Mouse (Mus musculus): Measurements from ENCODE around the gene Taar3. TPM values are rescaled to one million over a fixed set of nuclear protein-coding genes. Genes with fewer than 3 reads are reported as not detected.

Taar3 gene
- polyA plus RNA-seq (2012; fragmentation: generic; extraction: Trizol): not detected

- Histone ChIP-seq H3K36me3 (ENCODE audit: control insufficient read depth, insufficient read depth) (no peaks in the 10 kb centered on the region), H3K27me3 (ENCODE audit: control insufficient read depth, insufficient read depth, insufficient read length) (peaks cover 8% of the 10 kb centered on the region), H3K4me3 (no peak within 1 kb of the TSS), H3K4me2 (ENCODE audit: low read depth) (no peak within 1 kb of the TSS), H3K79me2 (ENCODE audit: control insufficient read depth, insufficient read depth) (no peaks in the 10 kb centered on the region), H3ac (ENCODE audit: control insufficient read depth, insufficient read length) (no peak within 1 kb of the TSS)
- TF ChIP-seq POLR2AphosphoS2 (IDR thresholded peaks at IDR 0.05; ENCODE audit: insufficient read length, low read depth) (no peak), SRF (IDR thresholded peaks at IDR 0.05; ENCODE audit: control insufficient read depth, insufficient read length, low read depth) (no peak), MYOD1 (IDR thresholded peaks at IDR 0.05; ENCODE audit: control insufficient read depth in 1 of 3, insufficient read length in 2 of 3, low read depth in 2 of 3) (no peak), TCF3 (IDR thresholded peaks at IDR 0.05; ENCODE audit: insufficient read length, low read depth) (no peak), USF1 (IDR thresholded peaks at IDR 0.05; ENCODE audit: low read depth) (no peak), MYOG (IDR thresholded peaks at IDR 0.05; ENCODE audit: control insufficient read depth in 1 of 3, insufficient read depth in 1 of 3, insufficient read length in 2 of 3, low read depth in 2 of 3) (no peak), E2F4 (IDR thresholded peaks at IDR 0.05; ENCODE audit: insufficient read depth) (no peak), POLR2A (IDR thresholded peaks at IDR 0.05; ENCODE audit: insufficient read length, low read depth) (no peak), CEBPB (IDR thresholded peaks at IDR 0.05; ENCODE audit: insufficient read depth, poor library complexity, severe bottlenecking) (no peak), TCF12 (IDR thresholded peaks at IDR 0.05; ENCODE audit: insufficient read depth, poor library complexity, severe bottlenecking) (no peak), MAX (IDR thresholded peaks at IDR 0.05; ENCODE audit: low read depth) (no peak), REST (IDR thresholded peaks at IDR 0.05; ENCODE audit: insufficient read depth, insufficient read length) (no peak)
Measured at GRCm38 (mm10) chr10:23949508-23950005, at the start of gene Taar3. Gene Taar3, plus strand, starts transcription at chr10:23949558.

- H3ac ChIP-seq (ENCODE audit: control insufficient read depth, insufficient read length): no peak overlapping the region
- H3K36me3 ChIP-seq (ENCODE audit: control insufficient read depth, insufficient read depth): no peaks in the 10 kb centered on the region
- no peak overlapping the region for H3K4me3 ChIP-seq
- no peak for TF ChIP-seq POLR2A (IDR thresholded peaks at IDR 0.05; ENCODE audit: insufficient read length, low read depth)
- no peak for TF ChIP-seq SRF (IDR thresholded peaks at IDR 0.05; ENCODE audit: control insufficient read depth, insufficient read length, low read depth)
- no peak for TF ChIP-seq TCF12 (IDR thresholded peaks at IDR 0.05; ENCODE audit: insufficient read depth, poor library complexity, severe bottlenecking)
- no peak for TF ChIP-seq MYOG (IDR thresholded peaks at IDR 0.05; ENCODE audit: control insufficient read depth in 1 of 3, insufficient read depth in 1 of 3, insufficient read length in 2 of 3, low read depth in 2 of 3)
- TF ChIP-seq MAX (IDR thresholded peaks at IDR 0.05; ENCODE audit: low read depth): no peak
- TF ChIP-seq CEBPB (IDR thresholded peaks at IDR 0.05; ENCODE audit: insufficient read depth, poor library complexity, severe bottlenecking): no peak
- TF ChIP-seq POLR2AphosphoS2 (IDR thresholded peaks at IDR 0.05; ENCODE audit: insufficient read length, low read depth): no peak
- no peak for TF ChIP-seq USF1 (IDR thresholded peaks at IDR 0.05; ENCODE audit: low read depth)
- TF ChIP-seq MYOD1 (IDR thresholded peaks at IDR 0.05; ENCODE audit: control insufficient read depth in 1 of 3, insufficient read length in 2 of 3, low read depth in 2 of 3): no peak
- no peak for TF ChIP-seq REST (IDR thresholded peaks at IDR 0.05; ENCODE audit: insufficient read depth, insufficient read length)
- no peak for TF ChIP-seq TCF3 (IDR thresholded peaks at IDR 0.05; ENCODE audit: insufficient read length, low read depth)
- TF ChIP-seq E2F4 (IDR thresholded peaks at IDR 0.05; ENCODE audit: insufficient read depth): no peak
- no peak overlapping the region for H3K4me2 ChIP-seq (ENCODE audit: low read depth)
- H3K27me3 ChIP-seq (ENCODE audit: control insufficient read depth, insufficient read depth, insufficient read length): peaks cover 7% of the 10 kb centered on the region
- no peaks in the 10 kb centered on the region for H3K79me2 ChIP-seq (ENCODE audit: control insufficient read depth, insufficient read depth)
Measured at GRCm38 (mm10) chr10:23901119-23901518, 48.2 kb upstream of the Taar3 start.

GRCm38 (mm10) chr10:23905661-23906060, 43.7 kb upstream of the Taar3 start:
- TF ChIP-seq POLR2AphosphoS2 (IDR thresholded peaks at IDR 0.05; ENCODE audit: insufficient read length, low read depth): no peak
- TF ChIP-seq MAX (IDR thresholded peaks at IDR 0.05; ENCODE audit: low read depth): no peak
- no peak for TF ChIP-seq USF1 (IDR thresholded peaks at IDR 0.05; ENCODE audit: low read depth)
- no peak for TF ChIP-seq MYOG (IDR thresholded peaks at IDR 0.05; ENCODE audit: control insufficient read depth in 1 of 3, insufficient read depth in 1 of 3, insufficient read length in 2 of 3, low read depth in 2 of 3)
- no peak for TF ChIP-seq TCF3 (IDR thresholded peaks at IDR 0.05; ENCODE audit: insufficient read length, low read depth)
- no peak for TF ChIP-seq E2F4 (IDR thresholded peaks at IDR 0.05; ENCODE audit: insufficient read depth)
- TF ChIP-seq POLR2A (IDR thresholded peaks at IDR 0.05; ENCODE audit: insufficient read length, low read depth): no peak
- no peak for TF ChIP-seq REST (IDR thresholded peaks at IDR 0.05; ENCODE audit: insufficient read depth, insufficient read length)
- TF ChIP-seq CEBPB (IDR thresholded peaks at IDR 0.05; ENCODE audit: insufficient read depth, poor library complexity, severe bottlenecking): no peak
- no peak for TF ChIP-seq MYOD1 (IDR thresholded peaks at IDR 0.05; ENCODE audit: control insufficient read depth in 1 of 3, insufficient read length in 2 of 3, low read depth in 2 of 3)
- H3K36me3 ChIP-seq (ENCODE audit: control insufficient read depth, insufficient read depth): no peaks in the 10 kb centered on the region
- no peak overlapping the region for H3K4me2 ChIP-seq (ENCODE audit: low read depth)
- no peaks in the 10 kb centered on the region for H3K79me2 ChIP-seq (ENCODE audit: control insufficient read depth, insufficient read depth)
- no peak overlapping the region for H3K4me3 ChIP-seq
- peaks cover 7% of the 10 kb centered on the region for H3K27me3 ChIP-seq (ENCODE audit: control insufficient read depth, insufficient read depth, insufficient read length)
- H3ac ChIP-seq (ENCODE audit: control insufficient read depth, insufficient read length): no peak overlapping the region

GRCm38 (mm10) chr10:23920056-23920455, 29.3 kb upstream of the Taar3 start, which contains the start of gene Taar1:
Gene Taar1, plus strand, starts transcription at chr10:23920356.
- no peak for TF ChIP-seq REST (IDR thresholded peaks at IDR 0.05; ENCODE audit: insufficient read depth, insufficient read length)
- TF ChIP-seq E2F4 (IDR thresholded peaks at IDR 0.05; ENCODE audit: insufficient read depth): no peak
- TF ChIP-seq SRF (IDR thresholded peaks at IDR 0.05; ENCODE audit: control insufficient read depth, insufficient read length, low read depth): no peak
- no peak for TF ChIP-seq MYOG (IDR thresholded peaks at IDR 0.05; ENCODE audit: control insufficient read depth in 1 of 3, insufficient read depth in 1 of 3, insufficient read length in 2 of 3, low read depth in 2 of 3)
- TF ChIP-seq POLR2A (IDR thresholded peaks at IDR 0.05; ENCODE audit: insufficient read length, low read depth): no peak
- TF ChIP-seq TCF3 (IDR thresholded peaks at IDR 0.05; ENCODE audit: insufficient read length, low read depth): no peak
- TF ChIP-seq USF1 (IDR thresholded peaks at IDR 0.05; ENCODE audit: low read depth): no peak
- no peak for TF ChIP-seq CEBPB (IDR thresholded peaks at IDR 0.05; ENCODE audit: insufficient read depth, poor library complexity, severe bottlenecking)
- TF ChIP-seq MAX (IDR thresholded peaks at IDR 0.05; ENCODE audit: low read depth): no peak
- no peak for TF ChIP-seq TCF12 (IDR thresholded peaks at IDR 0.05; ENCODE audit: insufficient read depth, poor library complexity, severe bottlenecking)
- TF ChIP-seq MYOD1 (IDR thresholded peaks at IDR 0.05; ENCODE audit: control insufficient read depth in 1 of 3, insufficient read length in 2 of 3, low read depth in 2 of 3): no peak
- TF ChIP-seq POLR2AphosphoS2 (IDR thresholded peaks at IDR 0.05; ENCODE audit: insufficient read length, low read depth): no peak
- Histone ChIP-seq H3K36me3 (ENCODE audit: control insufficient read depth, insufficient read depth) (no peaks in the 10 kb centered on the region), H3K79me2 (ENCODE audit: control insufficient read depth, insufficient read depth) (no peaks in the 10 kb centered on the region), H3K27me3 (ENCODE audit: control insufficient read depth, insufficient read depth, insufficient read length) (peaks cover 4% of the 10 kb centered on the region), H3K4me3 (no peak within 1 kb of the TSS), H3ac (ENCODE audit: control insufficient read depth, insufficient read length) (no peak within 1 kb of the TSS), H3K4me2 (ENCODE audit: low read depth) (no peak within 1 kb of the TSS)

Data from myocyte (in vitro differentiated cells).